Mouse (Mus musculus) E14TG2a.4 (cell line): ENCODE results near the gene Spsb2.

Source experiments
- H3K27me3 ChIP-seq: 2 replicates; pipeline ENCODE4 v1.6.1; 2014; ENCODE audit warnings: low read length, control low read depth; ENCODE audit not compliant: insufficient read depth
- H3K36me3 ChIP-seq: 2 replicates; pipeline ENCODE4 v1.6.1; 2014; ENCODE audit warnings: low read length, control low read depth; ENCODE audit not compliant: insufficient read depth
- H3K4me1 ChIP-seq: replicated peaks from 2 replicates; pipeline ENCODE4 v1.6.1; 2014; ENCODE audit warnings: low read depth, low read length, control low read depth
- H3K4me3 ChIP-seq: replicated peaks from 2 replicates; pipeline ENCODE4 v1.5.1; 2014; ENCODE audit warnings: mild to moderate bottlenecking, low read length
- H3K9me3 ChIP-seq: 2 replicates; pipeline ENCODE4 v1.6.1; 2014; ENCODE audit warnings: low read length, control low read depth
- CTCF ChIP-seq: conservative IDR thresholded peaks from 2 replicates; pipeline ENCODE4 v1.5.1; 2014; ENCODE audit warnings: low read length
- NANOG ChIP-seq: IDR thresholded peaks from 2 replicates; pipeline ENCODE4 v1.6.1; 2014; ENCODE audit warnings: borderline replicate concordance, low read length, mixed read lengths
- POU5F1 ChIP-seq: IDR thresholded peaks from 2 replicates; pipeline ENCODE4 v1.6.1; 2014; ENCODE audit warnings: low read length, borderline replicate concordance

The Spsb2 gene

GRCm38 (mm10) chr6:124808358-124809012 is at the start of gene Spsb2:
Spsb2 (plus strand) TSS chr6:124808661.
- TF ChIP-seq CTCF = no peak
- TF ChIP-seq POU5F1 = no peak
- TF ChIP-seq NANOG = no peak
- H3K36me3 ChIP-seq = peaks cover 42% of the 10 kb centered on the region
- peak within 1 kb of the TSS; percentile 83 for H3K4me3 ChIP-seq
- no peaks in the 10 kb centered on the region for H3K27me3 ChIP-seq
- peaks cover 82% of the 10 kb centered on the region for H3K4me1 ChIP-seq
- no peaks in the 10 kb centered on the region for H3K9me3 ChIP-seq

DNA sequence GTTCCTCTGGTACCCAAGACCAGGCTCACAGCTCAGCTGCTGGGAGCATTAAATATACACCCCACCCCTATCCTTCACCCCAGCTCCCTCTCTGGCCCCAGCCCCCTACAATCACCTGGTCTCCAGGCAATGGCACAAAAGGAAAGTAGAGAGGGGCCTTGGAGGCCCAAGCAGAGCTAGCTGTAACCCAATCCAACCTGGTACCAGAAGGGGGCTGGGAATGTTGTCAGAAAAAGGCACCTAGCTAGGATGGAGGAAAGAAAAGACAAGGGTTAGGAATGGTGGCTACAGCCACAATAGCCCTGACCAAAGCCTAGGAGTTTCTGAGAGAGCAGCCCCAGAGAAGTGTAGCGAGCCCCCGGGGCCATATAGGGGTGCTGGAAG is 49.6 kb upstream of the Spsb2 start:
- H3K9me3 ChIP-seq = no peaks in the 10 kb centered on the region
- TF ChIP-seq NANOG (no peak), CTCF (no peak), POU5F1 (no peak)
- H3K27me3 ChIP-seq = peaks cover 43% of the 10 kb centered on the region
- peak overlapping the region; percentile 21 for H3K4me3 ChIP-seq
- H3K4me1 ChIP-seq = peaks cover 65% of the 10 kb centered on the region
- no peaks in the 10 kb centered on the region for H3K36me3 ChIP-seq

- Histone ChIP-seq H3K36me3 (no peaks in the 10 kb centered on the region), H3K27me3 (peaks cover 44% of the 10 kb centered on the region), H3K4me1 (peaks cover 63% of the 10 kb centered on the region), H3K4me3 (peak overlapping the region; percentile 21), H3K9me3 (no peaks in the 10 kb centered on the region)
- peak; percentile 90 for TF ChIP-seq CTCF
- TF ChIP-seq POU5F1 = no peak
Measured at GRCm38 (mm10) chr6:124759259-124759658, 49.2 kb upstream of the Spsb2 start.

DNA sequence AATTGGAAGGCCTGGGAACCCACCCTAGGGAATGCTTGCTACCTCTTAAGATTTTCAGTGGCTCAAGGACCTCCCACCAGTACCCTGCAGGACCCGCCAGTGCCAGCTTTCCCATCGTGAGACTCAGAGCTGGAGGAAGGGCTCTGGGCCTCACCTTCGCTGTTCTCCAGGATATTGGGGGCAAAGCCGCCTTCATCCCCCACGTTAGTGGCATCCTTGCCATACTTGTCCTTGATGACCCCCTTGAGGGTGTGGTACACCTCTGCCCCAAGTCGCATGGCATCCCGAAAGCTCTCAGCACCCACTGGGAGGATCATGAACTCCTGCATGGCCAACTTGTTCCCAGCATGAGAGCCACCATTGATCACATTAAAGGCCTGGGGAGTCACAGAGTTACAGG is 42.5 kb upstream of the Spsb2 start:
- Histone ChIP-seq H3K4me1 (peaks cover 66% of the 10 kb centered on the region), H3K4me3 (0 out of 2 replicates have a peak overlapping the region, but pooled peaks have one; percentile 61), H3K27me3 (peaks cover 50% of the 10 kb centered on the region), H3K9me3 (no peaks in the 10 kb centered on the region), H3K36me3 (no peaks in the 10 kb centered on the region)
- TF ChIP-seq NANOG = no peak
- no peak for TF ChIP-seq POU5F1
- no peak for TF ChIP-seq CTCF

- peaks cover 68% of the 10 kb centered on the region for H3K4me1 ChIP-seq
- H3K27me3 ChIP-seq = peaks cover 48% of the 10 kb centered on the region
- H3K4me3 ChIP-seq = peak overlapping the region; percentile 79
- H3K36me3 ChIP-seq = no peaks in the 10 kb centered on the region
- no peak for TF ChIP-seq NANOG
- no peak for TF ChIP-seq POU5F1
- H3K9me3 ChIP-seq = no peaks in the 10 kb centered on the region
Measured at GRCm38 (mm10) chr6:124767536-124767919, 40.9 kb upstream of the Spsb2 start.

GRCm38 (mm10) chr6:124767920-124768703 is 40.3 kb upstream of the Spsb2 start:
- H3K4me1 ChIP-seq = peaks cover 64% of the 10 kb centered on the region
- peak overlapping the region; percentile 79 for H3K4me3 ChIP-seq
- no peaks in the 10 kb centered on the region for H3K9me3 ChIP-seq
- TF ChIP-seq CTCF (no peak), NANOG (no peak), POU5F1 (no peak)
- H3K27me3 ChIP-seq = peaks cover 43% of the 10 kb centered on the region
- H3K36me3 ChIP-seq = no peaks in the 10 kb centered on the region

DNA sequence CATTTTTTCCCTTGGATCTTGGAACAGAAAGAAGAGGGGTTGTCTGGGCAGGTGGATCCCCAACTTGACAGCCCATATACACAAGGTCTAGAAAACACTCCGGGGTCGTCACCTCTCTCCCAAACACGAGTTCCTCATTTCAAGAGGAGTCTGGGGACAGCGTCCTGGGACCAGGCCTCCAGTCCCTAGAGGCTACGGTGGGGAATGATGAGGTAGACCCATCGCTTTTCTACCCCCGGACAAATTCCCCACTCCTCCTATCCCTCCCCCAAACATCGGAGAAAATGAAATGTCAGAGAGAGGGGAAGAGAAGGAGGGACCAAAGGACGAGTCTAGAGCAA is 39.8 kb upstream of the Spsb2 start:
- TF ChIP-seq NANOG (no peak), CTCF (no peak), POU5F1 (no peak)
- Histone ChIP-seq H3K9me3 (no peaks in the 10 kb centered on the region), H3K4me3 (peak overlapping the region; percentile 79)

GRCm38 (mm10) chr6:124769101-124769765 is 39.2 kb upstream of the Spsb2 start, which contains the start of gene Eno2:
Eno2 (minus strand) TSS chr6:124769673.
- TF ChIP-seq POU5F1 (no peak), NANOG (no peak), CTCF (no peak)
- Histone ChIP-seq H3K36me3 (no peaks in the 10 kb centered on the region), H3K9me3 (no peaks in the 10 kb centered on the region), H3K4me3 (peak within 1 kb of the TSS; percentile 79), H3K27me3 (peaks cover 36% of the 10 kb centered on the region), H3K4me1 (peaks cover 59% of the 10 kb centered on the region)

More for the DNA sequence above, 39.8 kb upstream of the Spsb2 start:
- Histone ChIP-seq H3K36me3 (no peaks in the 10 kb centered on the region), H3K4me1 (peaks cover 63% of the 10 kb centered on the region), H3K27me3 (peaks cover 38% of the 10 kb centered on the region)
